Mouse (Mus musculus): ENCODE results near the gene Pspn. TPM values are rescaled to one million over a fixed set of nuclear protein-coding genes. Genes with fewer than 3 reads are reported as not detected.

Pspn gene
- polyA plus RNA-seq, 1 experiment = 0.33 TPM

GRCm38 (mm10) chr17:56957763-56958429 is 41.9 kb downstream of the Pspn start:
- DNase-seq (ENCODE audit: low read depth) = no peak
- no peak for TF ChIP-seq POLR2A (IDR thresholded peaks at IDR 0.05; ENCODE audit: borderline replicate concordance, extremely low read depth, insufficient read depth, insufficient read length, poor library complexity, severe bottlenecking)
- no peak for TF ChIP-seq CTCF (IDR thresholded peaks at IDR 0.05; ENCODE audit: borderline replicate concordance, extremely low read depth, insufficient read depth, insufficient read length)

- TF ChIP-seq CTCF (IDR thresholded peaks at IDR 0.05; ENCODE audit: borderline replicate concordance, extremely low read depth, insufficient read depth, insufficient read length) = no peak
- no peak for TF ChIP-seq POLR2A (IDR thresholded peaks at IDR 0.05; ENCODE audit: borderline replicate concordance, extremely low read depth, insufficient read depth, insufficient read length, poor library complexity, severe bottlenecking)
- DNase-seq (ENCODE audit: low read depth) = no peak
Observed at GRCm38 (mm10) chr17:56954871-56955270, 44.9 kb downstream of the Pspn start.

GRCm38 (mm10) chr17:56952639-56953038 is 47.2 kb downstream of the Pspn start:
- TF ChIP-seq POLR2A (IDR thresholded peaks at IDR 0.05; ENCODE audit: borderline replicate concordance, extremely low read depth, insufficient read depth, insufficient read length, poor library complexity, severe bottlenecking) (no peak), CTCF (IDR thresholded peaks at IDR 0.05; ENCODE audit: borderline replicate concordance, extremely low read depth, insufficient read depth, insufficient read length) (no peak)

GRCm38 (mm10) chr17:56950915-56951314 is 48.9 kb downstream of the Pspn start:
- peak; percentile 47 for DNase-seq (ENCODE audit: low read depth)
- no peak for TF ChIP-seq POLR2A (IDR thresholded peaks at IDR 0.05; ENCODE audit: borderline replicate concordance, extremely low read depth, insufficient read depth, insufficient read length, poor library complexity, severe bottlenecking)
- peak; percentile 81 for TF ChIP-seq CTCF (IDR thresholded peaks at IDR 0.05; ENCODE audit: borderline replicate concordance, extremely low read depth, insufficient read depth, insufficient read length)

More at GRCm38 (mm10) chr17:56952639-56953038, 47.2 kb downstream of the Pspn start:
- no peak for DNase-seq (ENCODE audit: low read depth)

Other genes with a start within 250 kb of the Pspn start
- gene Nrtn, start 242.5 kb downstream of the Pspn start, polyA plus RNA-seq (2012; rRNA removed) = 5.2 and 5.4 TPM in 2 replicates
- 139 and 198 TPM in 2 replicates for gene Dus3l, start 235.3 kb downstream of the Pspn start, polyA plus RNA-seq (2012; rRNA removed)
- 3.1 and 3.9 TPM in 2 replicates for gene Prr22, start 229.8 kb downstream of the Pspn start, polyA plus RNA-seq (2012; rRNA removed)
- gene Rfx2, start 169.0 kb downstream of the Pspn start, polyA plus RNA-seq (2012; rRNA removed) = 7.8 and 11.1 TPM in 2 replicates
- not detected in 2 replicates for gene Acsbg2, start 125.6 kb downstream of the Pspn start, polyA plus RNA-seq (2012; rRNA removed)
- 0.03 and 0.07 TPM in 2 replicates for gene 1700061G19Rik, start 124.5 kb downstream of the Pspn start, polyA plus RNA-seq (2012; rRNA removed)
- gene Mllt1, start 64.6 kb downstream of the Pspn start, polyA plus RNA-seq (2012; rRNA removed) = 149 and 153 TPM in 2 replicates
- 0.18 TPM in 1 of 2 replicates, not detected in the other for gene Acer1, start 17.9 kb downstream of the Pspn start, polyA plus RNA-seq (2012; rRNA removed)
- 151 and 219 TPM in 2 replicates for gene Clpp, start 9.7 kb downstream of the Pspn start, polyA plus RNA-seq (2012; rRNA removed)
- gene Alkbh7, start 2.7 kb downstream of the Pspn start, polyA plus RNA-seq (2012; rRNA removed) = 30.2 and 40.4 TPM in 2 replicates
- 57.1 and 64.6 TPM in 2 replicates for gene Gtf2f1, start 11.3 kb upstream of the Pspn start, polyA plus RNA-seq (2012; rRNA removed)
- 0.08 TPM in 1 of 2 replicates, not detected in the other for gene Gm17949, start 11.5 kb upstream of the Pspn start, polyA plus RNA-seq (2012; rRNA removed)
- gene Khsrp, start 31.5 kb upstream of the Pspn start, polyA plus RNA-seq (2012; rRNA removed) = 112 and 116 TPM in 2 replicates
- 0.12 and 0.16 TPM in 2 replicates for gene Slc25a41, start 41.6 kb upstream of the Pspn start, polyA plus RNA-seq (2012; rRNA removed)
- 2.5 and 3.2 TPM in 2 replicates for gene Crb3, start 59.1 kb upstream of the Pspn start, polyA plus RNA-seq (2012; rRNA removed)
- gene Slc25a23, start 59.8 kb upstream of the Pspn start, polyA plus RNA-seq (2012; rRNA removed) = 71.2 and 111 TPM in 2 replicates
- 5.4 and 6.3 TPM in 2 replicates for gene Dennd1c, start 78.5 kb upstream of the Pspn start, polyA plus RNA-seq (2012; rRNA removed)
- 182 and 314 TPM in 2 replicates for gene Tubb4a, start 87.8 kb upstream of the Pspn start, polyA plus RNA-seq (2012; rRNA removed)
- gene Tnfsf9, start 105.3 kb upstream of the Pspn start, polyA plus RNA-seq (2012; rRNA removed) = 7.1 and 8.8 TPM in 2 replicates
- gene Cd70, start 149.8 kb upstream of the Pspn start, polyA plus RNA-seq (2012; rRNA removed) = 0.55 and 0.82 TPM in 2 replicates
- gene Tnfsf14, start 194.2 kb upstream of the Pspn start, polyA plus RNA-seq (2012; rRNA removed) = 0.10 and 0.14 TPM in 2 replicates
- gene C3, start 228.1 kb upstream of the Pspn start, polyA plus RNA-seq (2012; rRNA removed) = 1.0 and 2.0 TPM in 2 replicates
- 18.3 and 20.8 TPM in 2 replicates for gene Gpr108, start 248.4 kb upstream of the Pspn start, polyA plus RNA-seq (2012; rRNA removed)
- gene Trip10, start 249.4 kb upstream of the Pspn start, polyA plus RNA-seq (2012; rRNA removed) = 11.7 and 11.9 TPM in 2 replicates

Measured in brain, embryonic 14.5 days (tissue).